Mouse (Mus musculus): ENCODE measurements around the gene Sardh.

- TF ChIP-seq CTCF (IDR thresholded peaks at IDR 0.05; ENCODE audit: low read depth): no peak
- no peak for TF ChIP-seq EP300 (IDR thresholded peaks at IDR 0.05; ENCODE audit: low read depth)
These were observed 18.5 kb downstream of the Sardh start for GRCm38 (mm10) chr2:27229481-27230105.

Data from liver, postnatal 0 days (tissue).